ENCODE assay signal across 1 mouse cellular context in the genomic region with DNA sequence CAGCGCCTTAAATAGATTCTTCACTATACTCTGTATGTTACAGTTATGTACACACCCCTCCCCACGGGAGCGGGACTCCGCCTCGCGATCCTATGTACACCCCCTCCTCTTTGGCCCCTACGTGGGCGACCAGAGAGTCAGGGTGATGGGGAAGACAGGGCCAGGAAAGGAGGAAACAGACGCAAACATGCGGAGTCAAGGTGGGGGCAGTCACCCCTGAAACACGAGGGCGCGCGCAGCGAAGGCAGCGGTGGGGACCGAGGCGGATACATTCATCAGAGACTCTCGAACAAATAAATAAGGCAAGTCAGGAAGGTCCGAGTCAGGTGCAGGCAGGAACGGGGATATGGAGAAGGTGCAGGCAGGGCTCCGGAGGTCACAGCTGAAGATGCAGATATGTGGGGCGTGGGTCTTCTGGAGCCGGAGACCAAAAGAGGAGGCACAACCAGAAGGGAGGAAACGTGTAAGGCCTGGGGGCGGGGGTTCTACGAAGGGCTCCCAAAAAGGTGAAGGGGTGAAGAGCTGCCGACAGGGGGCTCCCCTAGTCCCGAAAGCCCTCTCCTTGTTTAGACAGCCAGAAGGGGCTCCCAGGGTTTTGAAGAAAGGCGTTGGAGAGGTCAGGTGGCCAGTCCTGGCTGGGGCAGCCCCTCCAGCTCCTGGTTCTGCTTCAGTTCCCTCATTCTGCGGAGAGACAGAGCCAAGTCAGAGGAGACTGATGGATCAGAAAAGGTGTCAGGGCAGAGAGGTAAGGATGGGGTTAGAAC.
TF ChIP-seq lines count a peak whose summit lies in the region.

No protein-coding gene starts in this region.

TF ChIP-seq in C2C12, 6 proteins besides CTCF, POLR2A, EP300 and RAD21:
- TF ChIP-seq MYOG (IDR thresholded peaks at IDR 0.05; ENCODE audit: control insufficient read depth, extremely low read depth, insufficient read length) (no peak), FOSL1 (IDR thresholded peaks at IDR 0.05; ENCODE audit: insufficient read depth, low read length, poor library complexity, severe bottlenecking) (no peak), MYOD1 (IDR thresholded peaks at IDR 0.05; ENCODE audit: control insufficient read depth, insufficient read length, low read depth) (no peak), MAX (IDR thresholded peaks at IDR 0.05) (no peak), USF1 (IDR thresholded peaks at IDR 0.05; ENCODE audit: low read depth) (no peak), CEBPB (IDR thresholded peaks at IDR 0.05; ENCODE audit: low read depth) (no peak)
